Mouse (Mus musculus) thymus, adult 2 months (tissue): ENCODE data around the gene Ttc25. TPM values are rescaled to one million over a fixed set of nuclear protein-coding genes. Genes with fewer than 3 reads are reported as not detected.

ENCODE experiments used
- DNase-seq: peaks from one replicate; pipeline ENCODE4 v3.0.0; 2021
- H3K27ac ChIP-seq: fragments of 200-500 bp; 2 replicates; pipeline ENCODE4 v1.5.1; 2012; ENCODE audit warnings: low read length, control low read depth; ENCODE audit not compliant: control insufficient read depth, insufficient read depth
- H3K27me3 ChIP-seq: fragments of 200-500 bp; 2 replicates; pipeline ENCODE4 v1.6.1; 2012; ENCODE audit warnings: mild to moderate bottlenecking, low read length, moderate library complexity, mixed read lengths; ENCODE audit not compliant: control insufficient read depth, insufficient read depth
- H3K36me3 ChIP-seq: fragments of 200-500 bp; 2 replicates; pipeline ENCODE4 v1.6.1; 2012; ENCODE audit warnings: mild to moderate bottlenecking, low read length, moderate library complexity; ENCODE audit not compliant: control insufficient read depth, insufficient read depth
- H3K4me1 ChIP-seq: fragments of 200-500 bp; replicated peaks from 2 replicates; pipeline ENCODE4 v1.6.1; 2012; ENCODE audit warnings: low read length; ENCODE audit not compliant: control insufficient read depth, insufficient read depth
- H3K4me3 ChIP-seq: fragments of 200-500 bp; 2 replicates; pipeline ENCODE4 v1.5.1; 2012; ENCODE audit warnings: mild to moderate bottlenecking, low read length, control low read depth, moderate library complexity; ENCODE audit not compliant: control insufficient read depth, insufficient read depth
- CTCF ChIP-seq: fragments of 200-500 bp; IDR thresholded peaks from 2 replicates; pipeline ENCODE4 v1.5.1; 2012; ENCODE audit warnings: mild to moderate bottlenecking, control low read depth, low read length, moderate library complexity, borderline replicate concordance; ENCODE audit not compliant: control insufficient read depth, poor library complexity, insufficient read depth; ENCODE audit errors: extremely low read depth
- POLR2A ChIP-seq: fragments of 200-500 bp; IDR thresholded peaks from 2 replicates; pipeline ENCODE4 v1.6.1; 2012; ENCODE audit warnings: mild to moderate bottlenecking, low read length, control low read depth, moderate library complexity; ENCODE audit not compliant: control insufficient read depth, poor library complexity, insufficient read depth; ENCODE audit errors: extremely low read depth
- WGBS: fragments of 180-500 bp; shearing (Covaris S2); methylation state at CpG from one replicate; pipeline ENCODE4 v1.1.7; 2018; 5-methylcytosine and 5-hydroxymethylcytosine counted together
- polyA plus RNA-seq: library from polyadenylated mRNA; depleted of rRNA; stranded (reverse); fragments of >200 nt; gene quantifications from 2 replicates; pipeline ENCODE4 v1.2.3, GENCODE M21; 2012

Gene Ttc25
- polyA plus RNA-seq, 1 experiment: 0.58 TPM

DNA sequence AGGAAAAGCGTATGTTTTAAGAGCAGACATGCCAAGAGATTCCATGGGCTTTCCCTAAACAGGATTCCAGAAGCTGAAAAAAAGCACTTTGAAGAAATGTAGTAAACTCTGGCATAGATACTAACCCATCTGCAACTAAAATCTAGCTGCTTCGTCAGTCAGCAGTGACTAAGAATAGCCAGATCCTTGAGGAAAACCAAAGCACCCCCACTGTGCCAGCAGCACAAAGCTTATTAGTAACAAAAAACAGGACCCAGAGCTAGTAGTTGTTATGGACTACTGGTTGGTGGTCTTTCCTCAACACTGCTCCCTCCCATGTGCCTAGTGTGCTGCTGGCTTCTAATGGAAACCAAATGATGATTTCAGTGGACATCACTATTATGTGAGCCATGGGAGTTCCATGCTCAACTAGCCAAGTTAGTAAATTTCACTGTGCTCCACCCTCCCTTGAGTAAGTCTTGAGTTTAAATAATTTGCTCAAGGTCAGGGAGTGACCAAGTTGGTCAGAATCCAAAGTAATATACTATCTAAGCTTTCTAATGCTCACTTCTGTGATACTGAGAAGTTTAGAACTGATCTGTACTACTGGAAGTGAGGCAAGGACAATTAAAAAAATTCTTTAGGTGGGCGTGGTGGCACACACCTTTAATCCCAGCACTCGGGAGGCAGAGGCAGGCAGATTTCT lies 59.1 kb downstream of the Ttc25 start:
- WGBS: 95% methylated on average over 4 of the region's 4 CpGs
- Histone ChIP-seq H3K27me3 (no peaks in the 10 kb centered on the region), H3K4me3 (no peak overlapping the region), H3K4me1 (no peaks in the 10 kb centered on the region; the same call in 1 of the 2 replicates), H3K27ac (no peak overlapping the region), H3K36me3 (peaks cover 21% of the 10 kb centered on the region)
- TF ChIP-seq CTCF: no peak
- TF ChIP-seq POLR2A: no peak
- no peak for DNase-seq

DNA sequence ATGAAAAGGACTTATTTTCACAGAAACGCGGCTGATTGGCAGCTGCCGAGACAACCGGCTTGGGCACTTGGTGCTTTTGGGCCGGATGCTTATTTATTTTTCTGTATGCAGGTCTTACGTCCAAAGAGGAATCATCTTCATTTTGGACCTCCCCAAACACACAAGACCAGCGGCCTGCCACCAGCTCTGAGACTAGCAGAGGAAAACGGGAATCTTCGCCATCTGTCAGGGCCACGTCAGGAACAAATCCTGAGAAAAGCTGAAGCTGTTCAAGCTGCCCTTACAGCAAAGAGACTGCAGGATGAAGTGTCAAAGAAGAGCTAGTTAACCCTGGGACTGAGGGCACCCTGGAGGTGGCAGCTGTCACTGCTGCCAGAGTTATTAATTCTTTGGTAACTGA lies 60.0 kb downstream of the Ttc25 start:
- TF ChIP-seq CTCF: no peak
- no peak for TF ChIP-seq POLR2A
- 95% methylated on average over 10 of the region's 10 CpGs for WGBS
- H3K4me3 ChIP-seq: no peak overlapping the region
- peaks cover 13% of the 10 kb centered on the region for H3K36me3 ChIP-seq
- H3K27ac ChIP-seq: no peak overlapping the region
- H3K4me1 ChIP-seq: peaks cover 2% of the 10 kb centered on the region
- H3K27me3 ChIP-seq: no peaks in the 10 kb centered on the region
- no peak for DNase-seq

DNA sequence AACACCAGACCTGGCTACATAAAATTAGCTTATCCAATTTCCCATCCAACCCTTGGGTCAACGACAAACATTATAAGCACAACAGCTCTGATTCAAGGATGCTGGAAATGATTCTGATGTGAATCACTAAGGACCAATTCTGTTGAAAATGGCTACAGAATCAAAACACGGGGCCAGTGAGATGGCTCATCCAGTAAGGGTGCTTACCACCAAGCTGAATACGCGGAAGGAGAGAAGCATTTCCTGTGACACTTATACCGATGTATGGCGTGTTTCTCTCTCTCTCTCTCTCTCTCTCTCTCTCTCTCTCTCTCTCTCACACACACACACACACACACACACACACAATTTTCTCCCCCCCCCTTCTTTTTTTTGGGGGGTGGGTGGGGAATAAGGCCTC lies 61.7 kb downstream of the Ttc25 start:
- 85% methylated on average over 6 of the region's 6 CpGs for WGBS
- Histone ChIP-seq H3K36me3 (0 out of 2 replicates have a peak, but pooled peaks cover 3% of the 10 kb centered on the region), H3K4me3 (no peak overlapping the region), H3K27ac (no peak overlapping the region), H3K4me1 (peaks cover 2% of the 10 kb centered on the region), H3K27me3 (no peaks in the 10 kb centered on the region)
- DNase-seq: no peak
- no peak for TF ChIP-seq POLR2A
- TF ChIP-seq CTCF: no peak

DNA sequence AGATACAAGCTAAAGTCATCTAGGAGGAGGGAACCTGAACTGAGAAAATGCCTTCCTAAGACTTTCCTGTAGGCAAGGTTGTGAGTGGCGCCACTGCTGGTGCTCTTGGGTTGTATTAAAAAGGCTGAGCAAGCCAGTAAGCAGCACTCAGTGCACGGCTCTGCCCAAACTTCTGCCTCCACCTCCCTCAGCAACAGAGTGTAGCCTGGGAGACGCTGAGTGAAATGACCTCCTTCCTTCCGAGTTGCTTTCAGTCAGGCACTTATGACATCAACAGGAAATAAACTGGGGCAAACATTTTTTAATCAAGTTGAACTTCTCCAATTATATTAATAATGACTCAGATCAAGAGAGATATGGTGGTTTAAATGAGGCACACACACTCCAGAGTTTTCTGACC lies 63.4 kb downstream of the Ttc25 start:
- no peak overlapping the region for H3K4me3 ChIP-seq
- no peak overlapping the region for H3K27ac ChIP-seq
- DNase-seq: no peak
- H3K27me3 ChIP-seq: no peaks in the 10 kb centered on the region
- H3K36me3 ChIP-seq: 0 out of 2 replicates have a peak, but pooled peaks cover 3% of the 10 kb centered on the region
- TF ChIP-seq CTCF (no peak), POLR2A (no peak)
- H3K4me1 ChIP-seq: peaks cover 2% of the 10 kb centered on the region
- WGBS: 66% methylated on average over 4 of the region's 4 CpGs

DNA sequence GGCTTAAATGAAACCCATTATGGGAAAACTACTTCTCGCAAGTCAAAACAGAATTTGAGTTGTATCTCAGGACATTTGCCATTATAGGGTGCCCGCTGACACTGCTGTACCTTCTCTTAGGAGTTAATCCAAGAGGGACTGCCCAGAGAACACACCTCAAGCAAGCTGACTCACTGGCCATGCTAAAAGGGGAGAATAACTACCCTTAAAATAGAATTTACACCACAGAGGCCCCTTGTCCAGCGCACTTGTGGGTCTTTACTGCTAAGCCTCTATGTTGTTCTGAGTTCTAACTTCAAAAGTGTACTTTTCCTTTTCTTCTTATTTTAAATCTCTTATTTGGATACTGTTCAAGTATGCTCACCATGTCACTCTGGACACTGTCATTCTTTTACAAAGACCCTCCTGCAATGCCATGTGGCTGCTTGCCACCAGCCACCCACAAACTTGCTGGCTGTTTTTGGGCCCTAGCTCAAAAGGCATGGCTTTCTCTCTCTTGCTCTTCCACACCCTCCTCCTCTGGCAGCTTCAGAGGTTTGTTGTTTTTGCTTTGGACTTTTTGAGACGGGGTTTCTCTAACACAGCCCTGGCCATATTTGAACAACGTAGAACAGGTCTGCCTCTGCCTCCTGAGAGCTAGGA lies 64.1 kb downstream of the Ttc25 start:
- Histone ChIP-seq H3K36me3 (0 out of 2 replicates have a peak, but pooled peaks cover 3% of the 10 kb centered on the region), H3K27ac (peak overlapping the region; percentile 61; the same call in 1 of the 2 replicates), H3K4me1 (peaks cover 2% of the 10 kb centered on the region), H3K4me3 (no peak overlapping the region), H3K27me3 (no peaks in the 10 kb centered on the region)
- 92% methylated on average over 5 of the region's 5 CpGs for WGBS
- DNase-seq: no peak
- TF ChIP-seq CTCF (no peak), POLR2A (no peak)

DNA sequence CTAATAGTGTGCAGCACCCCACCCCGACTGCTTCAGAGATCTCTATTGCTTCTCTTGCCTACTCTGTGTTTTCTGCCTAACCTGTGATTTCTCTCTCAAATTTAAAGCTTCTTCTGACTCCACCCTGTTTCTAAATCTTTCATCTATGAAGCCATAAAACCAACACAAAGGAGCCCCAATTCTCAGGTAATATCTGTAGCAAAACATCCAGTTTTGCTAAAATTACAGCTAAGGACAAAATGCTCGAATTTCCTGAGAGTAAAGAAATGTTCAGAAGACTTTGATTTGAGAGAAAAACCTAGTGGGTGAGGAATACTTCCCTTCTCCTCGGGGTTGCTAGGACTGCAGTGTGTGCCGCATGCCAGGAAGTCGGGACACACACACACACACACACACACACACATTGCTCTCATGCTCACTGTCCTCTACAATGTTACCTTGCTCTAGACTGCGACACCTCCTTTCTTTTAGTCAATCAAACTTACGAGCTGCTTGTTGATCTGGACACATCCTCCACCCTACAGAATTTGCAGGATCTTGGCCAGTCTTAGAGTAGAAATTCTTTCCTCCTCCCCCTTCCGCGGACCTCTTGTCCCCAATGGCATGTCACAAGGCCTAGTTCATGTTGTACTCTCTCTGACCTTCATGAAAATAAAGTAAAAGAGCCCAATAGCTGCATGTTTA lies 64.7 kb downstream of the Ttc25 start:
- no peak for DNase-seq
- Histone ChIP-seq H3K4me1 (peaks cover 2% of the 10 kb centered on the region), H3K36me3 (0 out of 2 replicates have a peak, but pooled peaks cover 3% of the 10 kb centered on the region), H3K27me3 (no peaks in the 10 kb centered on the region), H3K27ac (no peak overlapping the region; the same call in 1 of the 2 replicates), H3K4me3 (no peak overlapping the region)
- TF ChIP-seq CTCF: no peak
- TF ChIP-seq POLR2A: no peak
- WGBS: 70% methylated on average over 9 of the region's 9 CpGs
